Mouse (Mus musculus): ENCODE data around the gene Faah. TPM values are rescaled to one million over a fixed set of nuclear protein-coding genes. Genes with fewer than 3 reads are reported as not detected.

Gene Faah
- polyA plus RNA-seq, 1 experiment from 2014 or later, result 0.58 TPM

- Histone ChIP-seq H3K9me3 (replicated peaks) (no peaks in the 10 kb centered on the region), H3K4me1 (peaks cover 4% of the 10 kb centered on the region; the same call in 1 of the 2 replicates), H3K27ac (no peak overlapping the region), H3K4me3 (no peak overlapping the region), H3K27me3 (ENCODE audit: low read depth, poor library complexity, severe bottlenecking) (peaks cover 19% of the 10 kb centered on the region; the same call in 1 of the 2 replicates), H3K36me3 (no peaks in the 10 kb centered on the region)
- WGBS, result 84% methylated on average over 7 of the region's 7 CpGs
- no peak for DNase-seq (ENCODE audit: low spot score)
These were observed 28.3 kb downstream of the Faah start for GRCm38 (mm10) chr4:115989382-115989781.

GRCm38 (mm10) chr4:115987858-115988530 lies 29.7 kb downstream of the Faah start:
- WGBS, result 79% methylated on average over 5 of the region's 5 CpGs
- DNase-seq (ENCODE audit: low spot score), result no peak
- no peaks in the 10 kb centered on the region for H3K9me3 ChIP-seq (replicated peaks)
- no peak overlapping the region for H3K4me3 ChIP-seq
- no peak overlapping the region for H3K27ac ChIP-seq
- H3K36me3 ChIP-seq, result no peaks in the 10 kb centered on the region
- H3K27me3 ChIP-seq (ENCODE audit: low read depth, poor library complexity, severe bottlenecking), result peaks cover 29% of the 10 kb centered on the region
- H3K4me1 ChIP-seq, result peaks cover 6% of the 10 kb centered on the region; the same call in 1 of the 2 replicates

GRCm38 (mm10) chr4:115987436-115987835 lies 30.3 kb downstream of the Faah start:
- WGBS, result 81% methylated on average over 1 of the region's 1 CpGs
- no peak overlapping the region for H3K27ac ChIP-seq
- H3K9me3 ChIP-seq (replicated peaks), result no peaks in the 10 kb centered on the region
- H3K27me3 ChIP-seq (ENCODE audit: low read depth, poor library complexity, severe bottlenecking), result peaks cover 35% of the 10 kb centered on the region
- H3K4me1 ChIP-seq, result peaks cover 6% of the 10 kb centered on the region; the same call in 1 of the 2 replicates
- H3K36me3 ChIP-seq, result no peaks in the 10 kb centered on the region
- no peak overlapping the region for H3K4me3 ChIP-seq
- DNase-seq (ENCODE audit: low spot score), result no peak

GRCm38 (mm10) chr4:115984967-115985366 lies 32.8 kb downstream of the Faah start:
- Histone ChIP-seq H3K27ac (no peak overlapping the region), H3K9me3 (replicated peaks) (no peaks in the 10 kb centered on the region), H3K4me1 (peaks cover 14% of the 10 kb centered on the region), H3K36me3 (no peaks in the 10 kb centered on the region), H3K27me3 (ENCODE audit: low read depth, poor library complexity, severe bottlenecking) (peaks cover 58% of the 10 kb centered on the region), H3K4me3 (no peak overlapping the region)
- no peak for DNase-seq (ENCODE audit: low spot score)
- WGBS, result 31% methylated on average over 8 of the region's 8 CpGs

GRCm38 (mm10) chr4:115984111-115984510 lies 33.6 kb downstream of the Faah start:
- Histone ChIP-seq H3K9me3 (replicated peaks) (no peaks in the 10 kb centered on the region), H3K27me3 (ENCODE audit: low read depth, poor library complexity, severe bottlenecking) (peaks cover 67% of the 10 kb centered on the region), H3K36me3 (no peaks in the 10 kb centered on the region), H3K4me1 (peaks cover 23% of the 10 kb centered on the region), H3K27ac (no peak overlapping the region), H3K4me3 (no peak overlapping the region)
- DNase-seq (ENCODE audit: low spot score), result peak; percentile 92
- WGBS, result 3% methylated on average over 13 of the region's 13 CpGs

GRCm38 (mm10) chr4:115980676-115981075 lies 37.0 kb downstream of the Faah start:
- peak; percentile 79 for DNase-seq (ENCODE audit: low spot score)
- H3K4me1 ChIP-seq, result peaks cover 50% of the 10 kb centered on the region
- under 1% methylated on average over 8 of the region's 8 CpGs for WGBS
- peaks cover 89% of the 10 kb centered on the region for H3K27me3 ChIP-seq (ENCODE audit: low read depth, poor library complexity, severe bottlenecking)
- no peak overlapping the region for H3K27ac ChIP-seq
- no peak overlapping the region for H3K4me3 ChIP-seq
- no peaks in the 10 kb centered on the region for H3K9me3 ChIP-seq (replicated peaks)
- no peaks in the 10 kb centered on the region for H3K36me3 ChIP-seq

DNA sequence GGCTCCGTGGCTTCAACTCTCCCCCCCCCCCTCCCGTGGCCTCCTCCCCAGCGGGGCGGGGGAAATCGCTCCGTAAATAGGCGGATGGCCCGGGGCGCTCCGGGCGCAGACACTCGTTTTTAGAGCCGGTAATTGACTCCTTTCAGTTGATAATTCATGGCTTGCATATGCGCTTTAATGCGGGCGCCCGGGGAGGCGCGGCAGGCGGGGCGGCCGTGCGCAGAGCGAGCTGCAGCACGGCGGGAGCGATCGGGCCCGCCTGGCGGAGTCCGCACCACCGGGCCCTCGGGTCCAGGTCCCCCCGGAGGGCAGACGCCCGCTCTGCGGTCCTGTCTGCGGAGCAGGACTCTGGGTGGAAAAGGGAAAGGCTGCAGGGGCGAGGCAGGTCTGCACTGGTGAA lies 38.3 kb downstream of the Faah start:
- peaks cover 95% of the 10 kb centered on the region for H3K27me3 ChIP-seq (ENCODE audit: low read depth, poor library complexity, severe bottlenecking)
- peak overlapping the region; percentile 45 for H3K4me3 ChIP-seq
- peak; percentile 53 for DNase-seq (ENCODE audit: low spot score)
- no peaks in the 10 kb centered on the region for H3K36me3 ChIP-seq
- H3K4me1 ChIP-seq, result peaks cover 51% of the 10 kb centered on the region
- under 1% methylated on average over 39 of the region's 39 CpGs for WGBS
- H3K9me3 ChIP-seq (replicated peaks), result no peaks in the 10 kb centered on the region
- no peak overlapping the region for H3K27ac ChIP-seq

- DNase-seq (ENCODE audit: low spot score), result no peak
- H3K4me3 ChIP-seq, result peak overlapping the region; percentile 45
- no peaks in the 10 kb centered on the region for H3K9me3 ChIP-seq (replicated peaks)
- WGBS, result 3% methylated on average over 4 of the region's 4 CpGs
- no peak overlapping the region for H3K27ac ChIP-seq
- H3K4me1 ChIP-seq, result peaks cover 48% of the 10 kb centered on the region
- H3K27me3 ChIP-seq (ENCODE audit: low read depth, poor library complexity, severe bottlenecking), result peaks cover 98% of the 10 kb centered on the region
- no peaks in the 10 kb centered on the region for H3K36me3 ChIP-seq
These were observed 38.8 kb downstream of the Faah start for GRCm38 (mm10) chr4:115978911-115979310.

DNA sequence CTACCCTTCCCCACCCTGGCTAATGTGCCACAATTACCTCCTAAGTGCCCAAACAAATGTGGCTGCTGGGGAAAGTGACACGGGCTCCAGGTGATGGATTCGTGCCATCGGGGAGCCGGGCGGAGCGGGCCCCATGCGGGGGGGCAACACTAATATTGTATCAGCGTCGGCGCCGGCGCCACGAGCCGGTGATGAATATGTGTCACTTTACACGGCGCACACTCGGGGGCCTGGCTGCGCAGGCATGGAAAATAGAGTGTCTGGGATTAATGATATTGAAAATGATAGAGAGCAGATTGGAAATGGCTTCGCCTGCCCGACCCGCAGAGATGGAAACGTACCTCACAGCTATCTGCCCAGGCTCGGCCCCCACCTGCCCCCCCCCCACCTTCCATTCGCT lies 45.2 kb downstream of the Faah start:
- Histone ChIP-seq H3K9me3 (replicated peaks) (no peaks in the 10 kb centered on the region), H3K27me3 (ENCODE audit: low read depth, poor library complexity, severe bottlenecking) (peaks cover 100% of the 10 kb centered on the region), H3K36me3 (no peaks in the 10 kb centered on the region), H3K27ac (no peak overlapping the region), H3K4me1 (peaks cover 16% of the 10 kb centered on the region), H3K4me3 (no peak overlapping the region)
- WGBS, result 45% methylated on average over 24 of the region's 24 CpGs
- DNase-seq (ENCODE audit: low spot score), result no peak

- Histone ChIP-seq H3K4me3 (no peak overlapping the region), H3K27me3 (ENCODE audit: low read depth, poor library complexity, severe bottlenecking) (peaks cover 100% of the 10 kb centered on the region), H3K9me3 (replicated peaks) (no peaks in the 10 kb centered on the region), H3K36me3 (no peaks in the 10 kb centered on the region), H3K27ac (no peak overlapping the region), H3K4me1 (peaks cover 36% of the 10 kb centered on the region)
- WGBS, result 13% methylated on average over 5 of the region's 5 CpGs
- DNase-seq (ENCODE audit: low spot score), result no peak
These were observed 53.3 kb downstream of the Faah start for GRCm38 (mm10) chr4:115964446-115964845.

- Histone ChIP-seq H3K36me3 (no peaks in the 10 kb centered on the region), H3K27me3 (ENCODE audit: low read depth, poor library complexity, severe bottlenecking) (peaks cover 100% of the 10 kb centered on the region), H3K27ac (no peak overlapping the region), H3K4me3 (peak overlapping the region; percentile 71; the same call in 1 of the 2 replicates), H3K9me3 (replicated peaks) (no peaks in the 10 kb centered on the region), H3K4me1 (peaks cover 36% of the 10 kb centered on the region)
- DNase-seq (ENCODE audit: low spot score), result peak; percentile 46
- WGBS, result 6% methylated on average over 6 of the region's 6 CpGs
These were observed 54.0 kb downstream of the Faah start for GRCm38 (mm10) chr4:115963751-115964150.

DNA sequence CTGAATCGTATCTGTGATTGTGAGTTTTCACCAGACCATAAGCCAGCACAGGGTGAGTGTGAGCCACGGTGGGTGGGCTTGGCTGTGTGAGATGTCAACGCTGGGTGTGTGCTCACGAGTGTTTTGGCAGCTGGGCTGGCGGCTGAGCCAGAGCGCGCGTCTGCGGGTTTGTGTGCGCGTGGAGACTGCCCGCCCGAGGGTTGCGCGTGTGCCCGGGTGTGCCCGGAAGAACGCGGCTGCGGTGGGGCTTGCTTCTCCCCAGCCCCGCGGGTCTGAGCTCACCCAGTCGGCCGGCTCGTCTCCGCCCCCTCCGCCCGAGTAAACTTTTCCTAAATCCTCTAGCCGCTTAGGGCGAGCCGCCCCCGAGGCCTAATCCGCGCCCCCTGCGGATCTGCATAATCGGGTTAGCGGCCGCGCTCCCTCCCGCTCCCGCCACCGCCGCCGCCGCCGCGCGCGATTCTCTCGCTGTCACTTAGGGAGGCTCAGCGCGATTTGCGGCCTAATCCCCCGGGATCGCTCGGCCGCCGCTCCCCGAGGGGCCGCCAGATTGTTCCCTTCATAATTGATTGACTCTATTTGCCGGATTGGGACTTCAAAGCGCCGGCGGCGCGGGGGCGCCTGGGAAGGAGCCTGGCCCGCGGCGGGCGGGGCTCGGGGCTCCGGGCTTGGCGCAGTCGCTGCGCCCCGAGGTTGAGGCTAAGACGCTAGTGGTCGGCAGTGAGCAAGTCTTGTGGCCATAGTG lies 54.9 kb downstream of the Faah start:
- H3K4me3 ChIP-seq, result peak overlapping the region; percentile 71
- H3K27me3 ChIP-seq (ENCODE audit: low read depth, poor library complexity, severe bottlenecking), result peaks cover 100% of the 10 kb centered on the region
- H3K4me1 ChIP-seq, result peaks cover 36% of the 10 kb centered on the region
- H3K9me3 ChIP-seq (replicated peaks), result no peaks in the 10 kb centered on the region
- 1% methylated on average over 79 of the region's 79 CpGs for WGBS
- no peaks in the 10 kb centered on the region for H3K36me3 ChIP-seq
- DNase-seq (ENCODE audit: low spot score), result peak; percentile 78
- H3K27ac ChIP-seq, result peak overlapping the region; percentile 64

GRCm38 (mm10) chr4:115961991-115962390 lies 55.7 kb downstream of the Faah start:
- 10% methylated on average over 7 of the region's 7 CpGs for WGBS
- H3K4me3 ChIP-seq, result peak overlapping the region; percentile 71; the same call in 1 of the 2 replicates
- H3K4me1 ChIP-seq, result peaks cover 36% of the 10 kb centered on the region

More at GRCm38 (mm10) chr4:115961991-115962390, 55.7 kb downstream of the Faah start:
- Histone ChIP-seq H3K27me3 (ENCODE audit: low read depth, poor library complexity, severe bottlenecking) (peaks cover 100% of the 10 kb centered on the region), H3K27ac (no peak overlapping the region), H3K9me3 (replicated peaks) (no peaks in the 10 kb centered on the region), H3K36me3 (no peaks in the 10 kb centered on the region)
- no peak for DNase-seq (ENCODE audit: low spot score)
